Mouse (Mus musculus): ENCODE data around the gene Npw. TPM values are rescaled to one million over a fixed set of nuclear protein-coding genes. Genes with fewer than 3 reads are reported as not detected.
A peak's percentile ranks its signal among the peaks of the same experiment; 100 is the strongest.

Gene Npw
- polyA plus RNA-seq, 1 experiment = not detected

GRCm38 (mm10) chr17:24650070-24650616 is 8.1 kb downstream of the Npw start, which contains the start of gene Slc9a3r2:
Gene Slc9a3r2 (minus strand): TSS chr17:24650327.
- DNase-seq = peak; percentile 80 to 86
- peak within 1 kb of the TSS; percentile 70 for H3K4me3 ChIP-seq (replicated peaks; ENCODE audit: insufficient read depth, low read depth, low read length)
- WGBS = under 1% methylated on average over 41 of the region's 41 CpGs
- TF ChIP-seq CTCF (IDR thresholded peaks at IDR 0.05; ENCODE audit: borderline replicate concordance, insufficient read depth, low read depth, low read length) = no peak
- TF ChIP-seq POLR2A (IDR thresholded peaks at IDR 0.05; ENCODE audit: borderline replicate concordance, insufficient read depth, low read length) = peak; percentile 67
- H3K27me3 ChIP-seq (ENCODE audit: control insufficient read depth, insufficient read depth, low read length) = no peaks in the 10 kb centered on the region
- H3K27ac ChIP-seq (ENCODE audit: insufficient read depth, low read length) = peak within 1 kb of the TSS; percentile 98
- peaks cover 20% of the 10 kb centered on the region for H3K4me1 ChIP-seq (ENCODE audit: control insufficient read depth, insufficient read depth, low read length)

DNA sequence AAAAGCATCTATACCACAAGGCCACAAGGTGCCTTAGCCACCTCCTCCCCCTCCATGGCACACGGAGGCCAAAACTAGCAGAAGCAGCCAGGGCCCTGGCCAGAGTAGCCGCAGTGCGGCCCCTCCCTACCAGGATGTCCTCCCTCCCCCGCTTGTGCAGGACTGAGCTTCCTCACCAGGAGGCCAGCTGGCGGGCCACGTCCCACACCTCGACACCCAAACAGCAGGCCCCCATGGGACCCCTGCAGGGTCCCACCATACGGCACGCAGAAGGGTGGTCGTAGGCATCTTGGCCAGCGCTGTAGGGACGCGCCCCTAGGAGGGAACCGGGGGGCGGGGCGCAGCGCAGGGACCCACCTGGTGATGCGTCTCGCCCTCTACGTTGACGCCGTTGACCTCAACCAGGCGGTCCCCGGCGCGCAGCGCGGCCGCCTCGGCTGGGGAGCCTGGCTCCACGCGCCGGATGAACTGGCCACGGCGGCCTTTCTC is 8.6 kb downstream of the Npw start:
- no peak for TF ChIP-seq POLR2A (IDR thresholded peaks at IDR 0.05; ENCODE audit: borderline replicate concordance, insufficient read depth, low read length)
- TF ChIP-seq CTCF (IDR thresholded peaks at IDR 0.05; ENCODE audit: borderline replicate concordance, insufficient read depth, low read depth, low read length) = no peak
- DNase-seq = peak; percentile 80
- peaks cover 22% of the 10 kb centered on the region for H3K4me1 ChIP-seq (ENCODE audit: control insufficient read depth, insufficient read depth, low read length)
- H3K4me3 ChIP-seq (replicated peaks; ENCODE audit: insufficient read depth, low read depth, low read length) = peak overlapping the region; percentile 70
- peak overlapping the region; percentile 98 for H3K27ac ChIP-seq (ENCODE audit: insufficient read depth, low read length)
- no peaks in the 10 kb centered on the region for H3K27me3 ChIP-seq (ENCODE audit: control insufficient read depth, insufficient read depth, low read length)
- under 1% methylated on average over 35 of the region's 35 CpGs for WGBS

- Histone ChIP-seq H3K4me1 (ENCODE audit: control insufficient read depth, insufficient read depth, low read length) (peaks cover 27% of the 10 kb centered on the region), H3K27me3 (ENCODE audit: control insufficient read depth, insufficient read depth, low read length) (no peaks in the 10 kb centered on the region), H3K27ac (ENCODE audit: insufficient read depth, low read length) (peak overlapping the region; percentile 98), H3K4me3 (replicated peaks; ENCODE audit: insufficient read depth, low read depth, low read length) (peak overlapping the region; percentile 70)
- TF ChIP-seq POLR2A (IDR thresholded peaks at IDR 0.05; ENCODE audit: borderline replicate concordance, insufficient read depth, low read length) = no peak
- no peak for TF ChIP-seq CTCF (IDR thresholded peaks at IDR 0.05; ENCODE audit: borderline replicate concordance, insufficient read depth, low read depth, low read length)
- WGBS = 30% methylated on average over 10 of the region's 10 CpGs
- peak; percentile 67 for DNase-seq
Measured at GRCm38 (mm10) chr17:24648731-24649377, 9.4 kb downstream of the Npw start.

DNA sequence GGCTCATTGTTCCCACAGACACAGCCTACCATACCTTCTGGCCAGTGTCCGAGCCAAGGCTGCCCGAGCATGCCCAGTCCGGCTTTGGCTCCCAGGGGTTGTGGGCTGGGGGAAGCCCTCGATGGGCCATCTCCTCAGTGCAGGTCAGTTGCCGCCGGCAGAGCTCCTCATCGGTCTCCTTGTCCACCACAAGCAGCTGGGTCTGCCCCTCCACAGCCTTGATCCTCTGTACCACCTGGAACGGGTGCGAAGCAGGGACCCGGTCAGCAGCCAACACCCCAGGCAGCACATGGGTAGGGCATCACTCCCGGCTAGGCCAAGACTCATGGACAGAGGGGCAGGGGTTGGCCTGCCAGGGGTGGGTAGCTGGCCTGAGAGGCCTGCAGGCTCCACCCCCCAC is 10.8 kb downstream of the Npw start:
- 17% methylated on average over 11 of the region's 11 CpGs for WGBS
- TF ChIP-seq CTCF (IDR thresholded peaks at IDR 0.05; ENCODE audit: borderline replicate concordance, insufficient read depth, low read depth, low read length) (no peak), POLR2A (IDR thresholded peaks at IDR 0.05; ENCODE audit: borderline replicate concordance, insufficient read depth, low read length) (no peak)
- DNase-seq = peak; percentile 52 to 54
- Histone ChIP-seq H3K4me1 (ENCODE audit: control insufficient read depth, insufficient read depth, low read length) (peaks cover 28% of the 10 kb centered on the region), H3K27ac (ENCODE audit: insufficient read depth, low read length) (peak overlapping the region; percentile 8; the same call in 1 of the 2 replicates), H3K4me3 (replicated peaks; ENCODE audit: insufficient read depth, low read depth, low read length) (peak overlapping the region; percentile 0), H3K27me3 (ENCODE audit: control insufficient read depth, insufficient read depth, low read length) (no peaks in the 10 kb centered on the region)

GRCm38 (mm10) chr17:24646381-24646780 is 11.9 kb downstream of the Npw start:
- H3K27ac ChIP-seq (ENCODE audit: insufficient read depth, low read length) = no peak overlapping the region
- WGBS = 79% methylated on average over 4 of the region's 4 CpGs

GRCm38 (mm10) chr17:24645916-24646315 is 12.3 kb downstream of the Npw start:
- no peak for TF ChIP-seq POLR2A (IDR thresholded peaks at IDR 0.05; ENCODE audit: borderline replicate concordance, insufficient read depth, low read length)
- TF ChIP-seq CTCF (IDR thresholded peaks at IDR 0.05; ENCODE audit: borderline replicate concordance, insufficient read depth, low read depth, low read length) = no peak
- no peak for DNase-seq
- peaks cover 28% of the 10 kb centered on the region for H3K4me1 ChIP-seq (ENCODE audit: control insufficient read depth, insufficient read depth, low read length)
- H3K27ac ChIP-seq (ENCODE audit: insufficient read depth, low read length) = no peak overlapping the region
- WGBS = 88% methylated on average over 3 of the region's 3 CpGs
- no peaks in the 10 kb centered on the region for H3K27me3 ChIP-seq (ENCODE audit: control insufficient read depth, insufficient read depth, low read length)
- H3K4me3 ChIP-seq (replicated peaks; ENCODE audit: insufficient read depth, low read depth, low read length) = no peak overlapping the region

More at GRCm38 (mm10) chr17:24646381-24646780, 11.9 kb downstream of the Npw start:
- TF ChIP-seq POLR2A (IDR thresholded peaks at IDR 0.05; ENCODE audit: borderline replicate concordance, insufficient read depth, low read length) (no peak), CTCF (IDR thresholded peaks at IDR 0.05; ENCODE audit: borderline replicate concordance, insufficient read depth, low read depth, low read length) (no peak)
- no peaks in the 10 kb centered on the region for H3K27me3 ChIP-seq (ENCODE audit: control insufficient read depth, insufficient read depth, low read length)
- DNase-seq = no peak
- H3K4me1 ChIP-seq (ENCODE audit: control insufficient read depth, insufficient read depth, low read length) = peaks cover 28% of the 10 kb centered on the region
- no peak overlapping the region for H3K4me3 ChIP-seq (replicated peaks; ENCODE audit: insufficient read depth, low read depth, low read length)

DNA sequence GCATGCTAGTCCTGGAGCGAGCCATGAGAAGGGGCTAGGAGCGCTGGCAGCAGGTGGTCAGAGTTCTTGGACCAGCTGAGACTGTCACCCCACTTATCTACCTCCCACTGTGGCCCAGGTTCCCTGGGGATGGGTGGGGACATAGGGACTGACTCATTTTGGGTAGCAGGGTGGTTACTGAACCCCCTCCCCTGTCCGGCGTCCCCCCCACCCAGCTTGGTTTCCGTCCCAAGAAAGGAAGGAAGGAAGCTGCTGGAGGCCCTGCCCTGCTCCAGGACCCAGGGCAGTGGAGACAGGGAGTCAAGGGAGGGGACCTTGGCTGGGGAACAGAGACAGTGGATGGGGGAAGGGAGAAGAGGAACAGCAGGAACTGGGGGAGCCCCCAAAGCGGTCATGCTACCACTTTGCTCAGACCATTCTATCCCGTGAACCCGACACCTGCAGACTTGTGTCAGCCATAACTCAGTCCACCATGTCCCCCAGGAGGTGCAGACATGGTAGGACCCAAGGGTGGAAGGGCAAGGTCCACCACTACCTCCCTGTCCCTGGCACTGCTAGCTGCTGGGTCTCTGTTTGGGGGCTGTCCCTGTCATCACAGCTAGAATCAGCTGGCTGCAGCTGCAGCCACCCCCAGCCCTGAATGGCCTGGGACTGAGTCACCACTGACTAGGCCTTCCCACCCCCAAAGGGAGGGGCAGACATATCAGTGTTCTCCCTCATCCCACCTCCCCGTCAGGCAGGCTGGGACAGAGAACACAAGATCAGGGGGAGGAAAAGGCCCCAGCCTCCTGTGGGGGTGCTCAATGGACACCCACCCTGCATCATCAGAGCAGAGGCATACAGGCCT is 13.2 kb downstream of the Npw start:
- H3K4me3 ChIP-seq (replicated peaks; ENCODE audit: insufficient read depth, low read depth, low read length) = no peak overlapping the region
- TF ChIP-seq CTCF (IDR thresholded peaks at IDR 0.05; ENCODE audit: borderline replicate concordance, insufficient read depth, low read depth, low read length) = no peak
- TF ChIP-seq POLR2A (IDR thresholded peaks at IDR 0.05; ENCODE audit: borderline replicate concordance, insufficient read depth, low read length) = no peak
- no peaks in the 10 kb centered on the region for H3K27me3 ChIP-seq (ENCODE audit: control insufficient read depth, insufficient read depth, low read length)
- peaks cover 23% of the 10 kb centered on the region for H3K4me1 ChIP-seq (ENCODE audit: control insufficient read depth, insufficient read depth, low read length)
- WGBS = 78% methylated on average over 9 of the region's 9 CpGs
- no peak for DNase-seq
- H3K27ac ChIP-seq (ENCODE audit: insufficient read depth, low read length) = no peak overlapping the region; the same call in 1 of the 2 replicates

All from cerebellum, adult 2 months (tissue).